Mouse (Mus musculus) stomach, embryonic 15.5 days (tissue): ENCODE measurements at regions not wholly inside any gene's neighbourhood (a gene's known extent, or its start where the extent isn't known, plus 50 kb on each side); places are given as distances from the start of the nearest gene placed in this dataset.

ENCODE experiments used
- ATAC-seq: fragments of 200-750 bp; cut with Nextera tagmentation; 2 replicates; pipeline ENCODE4 v1.8.0; 2017; ENCODE audit warnings: low read depth, moderate number of reproducible peaks, moderate TSS enrichment; ENCODE audit not compliant: insufficient read depth, low FRiP score
- H3K27ac ChIP-seq: fragments of 300-500 bp; sonication (generic); 2 replicates; pipeline ENCODE4 v1.5.1; 2015; ENCODE audit warnings: mild to moderate bottlenecking, inconsistent platforms
- H3K27me3 ChIP-seq: fragments of 300-500 bp; sonication (generic); replicated peaks from 2 replicates; pipeline ENCODE4 v1.6.1; 2015; ENCODE audit warnings: inconsistent platforms
- H3K36me3 ChIP-seq: fragments of 300-500 bp; sonication (generic); 2 replicates; pipeline ENCODE4 v1.6.1; 2015; ENCODE audit warnings: inconsistent platforms
- H3K4me1 ChIP-seq: fragments of 300-500 bp; sonication (generic); 2 replicates; pipeline ENCODE4 v1.6.1; 2015; ENCODE audit warnings: inconsistent platforms
- H3K4me2 ChIP-seq: fragments of 300-500 bp; sonication (generic); 2 replicates; pipeline ENCODE4 v1.6.1; 2015; ENCODE audit warnings: mild to moderate bottlenecking, inconsistent platforms
- H3K4me3 ChIP-seq: fragments of 300-500 bp; sonication (generic); replicated peaks from 2 replicates; pipeline ENCODE4 v1.5.1; 2015; ENCODE audit warnings: inconsistent platforms
- H3K9ac ChIP-seq: fragments of 300-500 bp; sonication (generic); 2 replicates; pipeline ENCODE4 v1.6.1; 2015; ENCODE audit warnings: inconsistent platforms
- H3K9me3 ChIP-seq: fragments of 300-500 bp; sonication (generic); 2 replicates; pipeline ENCODE4 v1.6.1; 2016; ENCODE audit warnings: inconsistent platforms
- WGBS: fragments of 180-500 bp; shearing (Covaris S2); methylation state at CpG from one replicate; pipeline ENCODE4 v1.1.7; 2015; 5-methylcytosine and 5-hydroxymethylcytosine counted together

- WGBS = 89% methylated on average over 4 of the region's 4 CpGs
- Histone ChIP-seq H3K4me3 (no peak overlapping the region), H3K9ac (no peak overlapping the region), H3K4me2 (no peak overlapping the region), H3K9me3 (no peaks in the 10 kb centered on the region), H3K36me3 (no peaks in the 10 kb centered on the region), H3K4me1 (no peaks in the 10 kb centered on the region), H3K27me3 (no peaks in the 10 kb centered on the region), H3K27ac (no peak overlapping the region)
- ATAC-seq = no peak
These were observed 189.0 kb downstream of the Ttll7 start for GRCm38 (mm10) chr3:147041201-147041600.

DNA sequence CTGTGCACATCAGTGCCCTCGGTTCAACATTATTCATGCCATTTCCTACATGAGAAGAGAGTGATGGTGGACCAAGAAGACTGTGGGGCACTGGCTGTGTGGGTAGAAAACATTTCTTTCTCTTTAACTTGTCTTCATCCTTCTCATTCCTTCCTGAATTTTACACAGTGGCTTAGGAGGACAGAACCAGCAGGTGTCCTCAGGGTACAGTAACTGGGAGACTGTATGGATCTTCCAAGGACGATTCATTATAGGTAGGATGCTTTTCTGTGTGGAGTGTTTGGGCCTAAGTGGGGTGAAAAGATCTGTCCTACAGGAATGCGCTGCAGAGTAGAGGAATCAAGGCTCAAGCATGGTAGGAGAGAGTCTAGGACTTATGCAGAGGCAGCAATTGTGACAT is 190.7 kb downstream of the Ttll7 start:
- Histone ChIP-seq H3K9me3 (no peaks in the 10 kb centered on the region), H3K27me3 (no peaks in the 10 kb centered on the region), H3K4me3 (no peak overlapping the region), H3K36me3 (no peaks in the 10 kb centered on the region), H3K27ac (no peak overlapping the region), H3K9ac (no peak overlapping the region), H3K4me1 (no peaks in the 10 kb centered on the region), H3K4me2 (no peak overlapping the region)
- ATAC-seq = no peak
- WGBS = 82% methylated on average over 3 of the region's 3 CpGs

DNA sequence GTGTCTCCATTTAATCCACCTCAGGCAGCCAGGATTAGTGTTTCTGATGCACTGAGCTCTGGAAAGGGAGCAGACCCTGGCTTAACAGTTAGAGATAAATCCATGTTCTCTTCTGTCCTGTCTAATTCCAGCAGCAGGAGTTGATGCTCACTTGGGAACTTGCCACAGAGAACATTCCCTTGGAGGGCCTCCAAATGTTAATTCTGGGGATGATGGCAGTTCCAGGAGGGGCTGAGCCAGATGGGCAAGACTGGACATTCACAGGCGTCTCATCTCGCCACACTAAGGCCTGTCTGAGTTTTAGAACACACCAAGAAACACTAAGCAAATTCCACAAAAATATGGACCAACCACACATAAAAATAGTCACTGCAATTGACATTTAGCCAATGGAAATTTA is 194.5 kb downstream of the Ttll7 start:
- WGBS = 53% methylated on average over 2 of the region's 2 CpGs
- Histone ChIP-seq H3K9me3 (no peaks in the 10 kb centered on the region), H3K36me3 (no peaks in the 10 kb centered on the region), H3K4me2 (no peak overlapping the region), H3K4me1 (no peaks in the 10 kb centered on the region), H3K27ac (no peak overlapping the region), H3K4me3 (no peak overlapping the region), H3K27me3 (no peaks in the 10 kb centered on the region), H3K9ac (no peak overlapping the region)
- ATAC-seq = no peak

DNA sequence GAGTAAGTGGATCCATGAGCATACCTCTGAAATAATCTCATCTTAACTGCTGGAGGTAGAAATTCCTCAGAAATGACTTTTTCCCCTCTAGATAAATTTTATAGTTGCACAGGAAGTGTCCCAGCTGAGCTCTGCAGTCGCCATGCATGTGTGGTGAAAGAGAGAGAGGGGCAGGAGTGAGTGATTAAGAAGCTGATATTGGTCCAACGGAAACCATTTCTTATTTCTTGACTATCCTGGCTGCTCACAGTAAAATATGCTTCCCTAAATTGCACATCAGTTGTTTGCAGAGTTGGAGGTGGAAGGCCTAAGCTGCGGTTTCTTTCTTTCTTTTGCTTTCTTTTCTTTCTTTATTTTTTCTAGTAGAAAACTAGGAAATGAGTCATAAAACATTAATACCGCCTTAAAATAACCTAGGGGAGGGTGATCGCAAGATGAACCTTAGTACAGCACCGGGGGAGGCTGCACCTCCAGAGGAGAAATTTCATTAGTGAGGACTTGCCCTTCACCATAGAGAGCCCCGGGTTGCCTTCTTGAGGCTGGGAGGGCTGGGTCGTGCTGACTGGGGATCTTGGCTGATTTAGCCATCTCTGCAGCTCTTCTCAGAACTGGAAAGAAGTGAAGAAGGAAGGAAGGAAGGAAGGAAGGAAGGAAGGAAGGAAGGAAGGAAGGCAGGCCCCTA is 202.1 kb downstream of the Ttll7 start:
- no peak overlapping the region for H3K4me2 ChIP-seq
- no peak for ATAC-seq

DNA sequence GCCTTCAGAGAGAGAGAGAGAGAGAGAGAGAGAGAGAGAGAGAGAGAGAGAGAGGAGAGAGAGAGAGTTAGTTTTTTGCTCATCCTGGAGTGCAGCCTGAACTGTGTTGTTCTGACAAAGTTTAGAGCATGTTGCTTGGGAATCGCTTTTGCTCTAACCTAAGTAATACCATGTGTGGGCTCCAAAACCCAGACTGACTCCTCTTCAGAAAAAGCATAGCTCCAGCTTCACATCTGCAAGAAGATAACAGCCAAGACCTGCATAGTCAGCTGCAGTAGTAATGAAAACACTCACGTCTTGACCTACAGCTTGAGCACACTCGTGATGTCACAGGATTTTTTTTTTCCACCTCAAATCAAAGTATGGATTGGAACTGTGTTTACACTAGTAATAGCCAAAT is 205.7 kb downstream of the Ttll7 start:
- H3K36me3 ChIP-seq = no peaks in the 10 kb centered on the region
- no peak for ATAC-seq
- H3K27me3 ChIP-seq = no peaks in the 10 kb centered on the region
- 51% methylated on average over 3 of the region's 3 CpGs for whole genome bisulfite sequencing
- H3K27ac ChIP-seq = no peak overlapping the region
- no peaks in the 10 kb centered on the region for H3K9me3 ChIP-seq
- no peaks in the 10 kb centered on the region for H3K4me1 ChIP-seq
- no peak overlapping the region for H3K4me2 ChIP-seq
- H3K4me3 ChIP-seq = no peak overlapping the region
- no peak overlapping the region for H3K9ac ChIP-seq

More for the DNA sequence above, 202.1 kb downstream of the Ttll7 start:
- Histone ChIP-seq H3K9ac (no peak overlapping the region), H3K36me3 (no peaks in the 10 kb centered on the region), H3K27me3 (no peaks in the 10 kb centered on the region), H3K9me3 (no peaks in the 10 kb centered on the region), H3K4me1 (no peaks in the 10 kb centered on the region), H3K4me3 (no peak overlapping the region), H3K27ac (no peak overlapping the region)
- 75% methylated on average over 8 of the region's 8 CpGs for WGBS

DNA sequence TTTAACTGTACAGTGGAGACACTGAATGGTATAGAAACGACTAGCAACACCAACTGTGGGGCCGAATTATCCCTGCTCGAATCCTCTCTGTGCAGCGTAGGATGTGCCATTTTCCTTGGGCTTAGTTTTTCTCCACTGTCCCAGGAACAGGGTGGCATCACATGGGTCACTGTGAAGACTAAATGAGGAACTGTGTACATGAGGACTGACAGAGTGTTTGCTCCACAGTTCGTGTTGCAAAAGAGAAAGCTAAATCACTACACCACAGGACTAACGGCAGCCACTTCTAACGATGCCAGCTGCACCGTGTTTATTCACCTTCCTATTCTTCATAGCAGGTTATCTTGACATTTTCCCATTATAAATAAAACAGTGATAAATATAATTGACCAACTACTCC is 208.5 kb downstream of the Ttll7 start:
- Histone ChIP-seq H3K27me3 (no peaks in the 10 kb centered on the region), H3K4me3 (no peak overlapping the region), H3K36me3 (no peaks in the 10 kb centered on the region), H3K27ac (no peak overlapping the region), H3K9ac (no peak overlapping the region), H3K9me3 (no peaks in the 10 kb centered on the region), H3K4me2 (no peak overlapping the region), H3K4me1 (no peaks in the 10 kb centered on the region)
- 79% methylated on average over 8 of the region's 8 CpGs for WGBS
- no peak for ATAC-seq

- no peaks in the 10 kb centered on the region for H3K4me1 ChIP-seq
- no peak overlapping the region for H3K9ac ChIP-seq
- H3K36me3 ChIP-seq = no peaks in the 10 kb centered on the region
- H3K9me3 ChIP-seq = no peaks in the 10 kb centered on the region
- H3K4me3 ChIP-seq = no peak overlapping the region
- H3K27ac ChIP-seq = no peak overlapping the region
- WGBS = 71% methylated on average over 7 of the region's 7 CpGs
- no peaks in the 10 kb centered on the region for H3K27me3 ChIP-seq
- no peak for ATAC-seq
- no peak overlapping the region for H3K4me2 ChIP-seq
These were observed 210.3 kb downstream of the Ttll7 start for GRCm38 (mm10) chr3:147062451-147062850.

DNA sequence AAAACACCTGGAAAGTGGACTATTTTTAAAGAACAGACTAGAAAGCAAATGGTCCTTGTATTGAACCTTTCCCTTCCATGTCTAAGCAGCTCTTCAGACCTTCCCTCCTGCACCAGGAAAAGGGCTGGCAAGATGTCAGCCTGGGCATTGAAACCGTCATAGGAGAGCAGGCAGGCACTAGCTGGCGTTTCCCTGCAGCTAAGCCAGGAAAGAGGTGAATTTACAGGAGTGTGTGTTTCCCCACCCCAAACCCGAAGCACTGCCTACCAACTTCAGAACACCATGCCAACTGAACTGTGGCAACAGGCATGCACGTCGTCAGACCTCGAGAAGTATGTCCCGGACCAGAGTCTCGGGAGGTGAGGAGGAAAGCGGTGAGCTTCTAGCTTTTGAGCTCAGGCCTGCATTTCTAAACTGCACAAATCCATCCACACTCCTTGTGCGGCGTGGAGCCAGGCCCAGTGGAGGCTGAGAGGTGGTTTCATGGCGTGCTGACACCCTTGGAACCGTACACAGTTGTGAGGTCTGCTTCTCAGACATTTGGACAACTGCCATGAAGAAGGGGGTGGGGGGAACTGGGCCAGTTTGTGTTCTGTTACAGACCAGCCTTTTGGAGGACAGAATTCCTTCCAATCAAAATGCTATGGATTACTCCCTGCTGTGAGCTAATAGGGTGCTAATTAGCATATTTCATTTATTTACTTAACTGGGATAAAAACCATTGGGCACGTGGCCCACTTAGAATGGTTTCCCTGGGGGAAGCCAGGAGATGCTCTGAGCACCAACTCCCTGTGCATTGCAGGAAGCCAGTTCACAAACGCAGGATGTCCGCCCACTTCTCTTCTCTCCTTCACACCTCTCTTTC is 211.6 kb downstream of the Ttll7 start:
- 67% methylated on average over 16 of the region's 16 CpGs for WGBS
- H3K27ac ChIP-seq = no peak overlapping the region

DNA sequence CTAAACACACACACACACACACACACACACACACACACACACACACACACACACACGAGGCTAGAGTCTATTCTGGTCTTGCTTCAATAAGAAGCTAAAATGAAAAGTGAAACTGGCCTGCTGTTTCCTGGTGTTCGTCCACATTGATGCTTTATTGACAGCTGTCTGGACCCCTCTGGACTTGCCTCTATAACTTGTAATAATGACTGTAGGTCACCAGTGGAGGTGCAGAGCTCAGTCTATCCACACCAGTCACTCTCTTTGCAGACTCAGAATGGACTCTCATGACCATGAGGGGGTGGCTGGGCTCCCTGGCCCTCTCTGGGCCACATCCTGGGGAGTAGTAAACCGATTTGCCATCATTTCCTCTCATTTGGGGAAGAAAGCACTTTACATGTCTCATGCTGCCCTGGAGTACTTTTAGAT is 212.3 kb downstream of the Ttll7 start:
- ATAC-seq = no peak
- 65% methylated on average over 3 of the region's 3 CpGs for WGBS
- no peaks in the 10 kb centered on the region for H3K9me3 ChIP-seq

More for the DNA sequence above, 211.6 kb downstream of the Ttll7 start:
- ATAC-seq = peak; percentile 35; the same call in 1 of the 2 replicates
- Histone ChIP-seq H3K4me2 (no peak overlapping the region), H3K4me3 (no peak overlapping the region), H3K9ac (no peak overlapping the region), H3K27me3 (no peaks in the 10 kb centered on the region), H3K4me1 (no peaks in the 10 kb centered on the region), H3K9me3 (no peaks in the 10 kb centered on the region), H3K36me3 (no peaks in the 10 kb centered on the region)

GRCm38 (mm10) chr3:147070972-147071371 is 218.8 kb downstream of the Ttll7 start:
- H3K4me2 ChIP-seq = no peak overlapping the region
- no peaks in the 10 kb centered on the region for H3K27me3 ChIP-seq
- 84% methylated on average over 2 of the region's 2 CpGs for WGBS
- no peak overlapping the region for H3K9ac ChIP-seq
- H3K27ac ChIP-seq = no peak overlapping the region
- no peaks in the 10 kb centered on the region for H3K4me1 ChIP-seq
- no peaks in the 10 kb centered on the region for H3K9me3 ChIP-seq
- H3K36me3 ChIP-seq = no peaks in the 10 kb centered on the region
- no peak overlapping the region for H3K4me3 ChIP-seq
- no peak for ATAC-seq

More for the DNA sequence above, 212.3 kb downstream of the Ttll7 start:
- no peaks in the 10 kb centered on the region for H3K27me3 ChIP-seq
- H3K27ac ChIP-seq = no peak overlapping the region
- no peak overlapping the region for H3K9ac ChIP-seq
- H3K4me1 ChIP-seq = no peaks in the 10 kb centered on the region
- no peaks in the 10 kb centered on the region for H3K36me3 ChIP-seq
- no peak overlapping the region for H3K4me2 ChIP-seq
- no peak overlapping the region for H3K4me3 ChIP-seq

DNA sequence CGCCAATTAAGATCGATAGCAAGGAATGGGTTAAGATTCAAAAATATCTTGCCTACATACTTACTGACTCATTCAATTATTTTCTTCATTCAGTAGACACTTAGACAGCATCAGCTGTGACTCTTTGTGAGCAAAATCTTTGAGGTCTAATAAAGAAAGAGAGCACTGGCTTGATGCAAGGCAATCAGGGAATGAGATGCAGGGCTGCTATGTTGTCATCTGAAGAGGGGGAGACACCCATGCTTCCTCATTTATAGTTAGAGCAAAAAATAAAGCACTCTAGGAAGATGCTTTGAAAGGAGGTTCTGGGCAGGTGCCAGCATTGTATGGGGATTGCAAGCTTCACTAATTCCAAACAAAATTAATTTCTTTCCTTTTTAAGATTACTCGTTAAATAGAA is 228.0 kb downstream of the Ttll7 start:
- Histone ChIP-seq H3K27ac (no peak overlapping the region), H3K27me3 (no peaks in the 10 kb centered on the region), H3K36me3 (no peaks in the 10 kb centered on the region), H3K9ac (no peak overlapping the region), H3K4me2 (no peak overlapping the region), H3K9me3 (no peaks in the 10 kb centered on the region), H3K4me1 (no peaks in the 10 kb centered on the region), H3K4me3 (no peak overlapping the region)
- ATAC-seq = no peak
- WGBS = 90% methylated on average over 3 of the region's 3 CpGs

DNA sequence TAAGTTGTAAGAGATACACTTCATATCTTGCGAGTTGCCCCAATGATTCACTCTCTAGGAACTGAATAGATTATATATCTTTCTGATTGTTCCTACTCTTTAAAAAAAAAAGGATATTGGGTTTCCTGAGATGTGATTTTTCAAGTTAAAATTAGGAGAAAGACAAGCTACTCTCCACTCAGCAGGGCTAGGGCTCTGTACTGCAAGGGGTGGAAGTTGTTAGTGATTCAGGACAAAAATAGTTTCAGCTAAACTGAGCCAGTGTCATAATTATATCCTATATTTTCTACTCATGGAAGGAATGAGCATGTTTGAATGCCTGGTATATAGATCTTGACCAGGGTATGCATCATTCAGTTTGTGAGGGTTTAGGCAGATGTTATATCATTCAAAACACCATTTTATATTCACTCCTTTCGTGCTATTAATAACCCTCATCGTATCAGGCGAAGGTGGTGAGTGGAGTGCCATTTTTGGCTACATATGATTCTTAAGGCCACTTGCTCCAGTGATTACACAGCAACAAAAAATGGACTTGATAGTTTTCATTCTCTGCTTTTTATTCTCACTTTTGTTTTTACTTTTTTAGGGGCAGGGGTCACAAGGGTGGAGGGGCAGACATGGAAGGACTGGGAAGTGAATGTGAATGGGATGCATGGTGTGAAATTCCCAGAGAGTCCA is 228.7 kb downstream of the Ttll7 start:
- Histone ChIP-seq H3K36me3 (no peaks in the 10 kb centered on the region), H3K4me3 (no peak overlapping the region), H3K27me3 (no peaks in the 10 kb centered on the region), H3K4me1 (no peaks in the 10 kb centered on the region), H3K27ac (no peak overlapping the region), H3K9me3 (no peaks in the 10 kb centered on the region), H3K4me2 (no peak overlapping the region), H3K9ac (no peak overlapping the region)
- no peak for ATAC-seq
- WGBS = 83% methylated on average over 4 of the region's 4 CpGs
